Mouse (Mus musculus) kidney, adult 2 months (tissue): ENCODE measurements around the gene Atp5b.

ENCODE experiments used
- CTCF ChIP-seq: fragments of 200-500 bp; conservative IDR thresholded peaks from 2 replicates; pipeline ENCODE4 v1.5.1; 2011; ENCODE audit warnings: low read depth, mild to moderate bottlenecking, control low read depth, low read length, moderate library complexity, mixed read lengths; ENCODE audit not compliant: insufficient read depth, insufficient read length
- POLR2A ChIP-seq: fragments of 200-500 bp; IDR thresholded peaks from one replicate; pipeline ENCODE4 v1.6.1; 2011; ENCODE audit warnings: low read depth, low read length, control low read depth

DNA sequence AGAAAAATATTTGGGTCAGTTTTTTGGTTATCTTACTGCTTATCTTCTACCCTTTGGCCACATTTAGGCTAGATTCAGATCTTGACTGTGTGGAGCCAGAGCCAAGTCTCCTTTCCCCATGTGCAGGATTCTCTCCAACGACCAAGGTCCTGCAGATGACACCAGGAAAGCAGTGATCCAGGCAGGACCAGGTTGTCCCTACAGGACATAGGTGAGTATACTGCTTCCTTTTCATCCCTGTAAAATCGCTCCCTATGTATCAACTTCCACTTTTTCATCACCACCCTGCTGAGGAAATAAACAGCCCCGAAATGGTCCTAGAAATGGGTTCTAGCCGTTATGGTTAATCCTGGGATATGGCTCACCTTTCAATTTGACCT, 13.2 kb downstream of the Atp5b start:
- no peak for TF ChIP-seq CTCF
- no peak for TF ChIP-seq POLR2A
